Mouse (Mus musculus) small intestine, adult 2 months (tissue): Measurements from ENCODE around the gene Kat6b. TPM values are rescaled to one million over a fixed set of nuclear protein-coding genes. Genes with fewer than 3 reads are reported as not detected.

ENCODE experiments used
- H3K27ac ChIP-seq: fragments of 200-500 bp; 2 replicates; pipeline ENCODE4 v1.5.1; 2012; ENCODE audit warnings: low read depth, low read length, control low read depth, inconsistent platforms; ENCODE audit not compliant: insufficient read depth
- H3K27me3 ChIP-seq: fragments of 200-500 bp; 2 replicates; pipeline ENCODE4 v1.6.1; 2012; ENCODE audit warnings: mild to moderate bottlenecking, moderate library complexity, low read length, inconsistent platforms; ENCODE audit not compliant: control insufficient read depth, insufficient read depth
- H3K36me3 ChIP-seq: fragments of 200-500 bp; 2 replicates; pipeline ENCODE4 v1.6.1; 2012; ENCODE audit warnings: mild to moderate bottlenecking, low read length, control low read depth, inconsistent platforms; ENCODE audit not compliant: control insufficient read depth, insufficient read depth
- H3K4me1 ChIP-seq: fragments of 200-500 bp; 2 replicates; pipeline ENCODE4 v1.6.1; 2012; ENCODE audit warnings: low read length, inconsistent platforms, mixed read lengths; ENCODE audit not compliant: control insufficient read depth, insufficient read depth, insufficient read length
- H3K4me3 ChIP-seq: fragments of 200-500 bp; 2 replicates; pipeline ENCODE4 v1.5.1; 2012; ENCODE audit warnings: low read depth, mild to moderate bottlenecking, control low read depth, inconsistent platforms, low read length, moderate library complexity
- CTCF ChIP-seq: fragments of 200-500 bp; IDR thresholded peaks from 2 replicates; pipeline ENCODE4 v1.5.1; 2012; ENCODE audit warnings: low read depth, mild to moderate bottlenecking, control low read depth, inconsistent platforms, low read length, moderate library complexity, mixed read lengths; ENCODE audit not compliant: insufficient replicate concordance, insufficient read length; ENCODE audit errors: extremely low read depth
- POLR2A ChIP-seq: fragments of 200-500 bp; IDR thresholded peaks from 2 replicates; pipeline ENCODE4 v1.6.1; 2012; ENCODE audit warnings: low read depth, mild to moderate bottlenecking, control low read depth, inconsistent platforms, low read length, moderate library complexity
- WGBS: fragments of 180-500 bp; shearing (Covaris S2); methylation state at CpG from one replicate; pipeline ENCODE4 v1.1.7; 2018; 5-methylcytosine and 5-hydroxymethylcytosine counted together
- polyA plus RNA-seq: library from polyadenylated mRNA; depleted of rRNA; stranded (reverse); fragments of >200 nt; gene quantifications from 2 replicates; pipeline ENCODE4 v1.2.3, GENCODE M21; 2012

Gene Kat6b
- polyA plus RNA-seq, 1 experiment: 8.3 TPM

DNA sequence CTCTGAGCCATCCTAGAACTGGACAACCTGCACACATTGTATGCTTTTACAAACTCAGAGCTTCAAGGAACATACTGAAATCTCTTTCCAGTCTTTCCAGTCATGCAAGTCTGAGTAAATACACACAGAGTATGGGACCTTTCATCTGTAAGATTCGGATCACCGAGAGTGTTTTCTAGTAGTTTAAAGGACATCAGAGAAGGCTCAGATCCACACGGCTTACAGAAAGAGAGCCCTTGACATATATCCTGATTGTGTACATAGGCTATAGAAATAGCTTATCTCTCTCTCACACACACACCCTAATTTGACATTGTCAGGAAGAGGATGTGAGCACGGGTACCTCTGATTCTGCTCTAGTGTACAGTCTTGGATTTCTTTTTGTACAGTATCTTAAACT, 121.7 kb downstream of the Kat6b start:
- Histone ChIP-seq H3K36me3 (no peaks in the 10 kb centered on the region), H3K27me3 (no peaks in the 10 kb centered on the region), H3K27ac (no peak overlapping the region), H3K4me1 (peaks cover 24% of the 10 kb centered on the region), H3K4me3 (no peak overlapping the region)
- TF ChIP-seq CTCF (no peak), POLR2A (no peak)
- WGBS: 39% methylated on average over 4 of the region's 4 CpGs

DNA sequence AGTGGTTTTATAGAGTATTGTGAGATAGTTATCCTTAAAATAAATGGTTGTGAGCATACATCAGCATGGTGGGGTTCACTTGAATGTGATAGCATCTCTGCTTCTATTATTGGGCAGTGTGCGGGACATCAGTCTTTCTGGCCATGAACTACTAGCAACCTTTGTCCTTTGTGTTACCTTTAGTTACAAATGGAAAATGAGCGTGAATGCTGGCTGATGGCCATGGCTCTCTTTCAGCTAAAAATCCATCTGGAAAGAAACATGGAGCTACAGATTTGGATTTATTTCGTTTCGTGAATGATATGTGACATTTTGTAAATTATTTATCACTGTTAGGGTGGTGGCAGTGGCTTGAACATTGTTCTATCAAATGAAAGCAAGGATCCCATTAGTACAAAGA, 126.5 kb downstream of the Kat6b start:
- 62% methylated on average over 4 of the region's 4 CpGs for WGBS
- Histone ChIP-seq H3K36me3 (peaks cover 2% of the 10 kb centered on the region; the same call in 1 of the 2 replicates), H3K4me1 (no peaks in the 10 kb centered on the region), H3K27me3 (no peaks in the 10 kb centered on the region), H3K4me3 (no peak overlapping the region), H3K27ac (no peak overlapping the region)
- TF ChIP-seq CTCF (no peak), POLR2A (no peak)

DNA sequence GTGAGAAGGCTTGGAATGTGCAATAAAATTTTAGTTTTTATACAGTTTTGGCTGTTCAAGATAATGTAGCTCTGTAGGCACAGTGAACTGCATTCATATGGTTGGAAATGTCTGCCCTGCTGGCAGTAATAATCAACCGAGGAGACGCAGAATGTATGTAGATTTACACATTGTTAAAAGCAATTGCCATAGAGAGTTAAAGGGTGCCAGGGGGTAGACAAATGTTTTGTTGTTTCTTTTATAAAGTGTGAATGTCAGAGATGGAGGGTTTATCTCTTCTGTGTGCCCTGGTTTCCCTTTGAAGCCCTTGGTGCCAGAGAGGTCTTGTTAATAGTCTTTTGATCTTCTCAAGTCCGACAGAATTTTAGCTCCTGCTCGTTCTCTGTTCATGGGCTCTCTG, 127.7 kb downstream of the Kat6b start:
- 67% methylated on average over 4 of the region's 4 CpGs for WGBS
- Histone ChIP-seq H3K27ac (no peak overlapping the region), H3K4me1 (no peaks in the 10 kb centered on the region), H3K4me3 (no peak overlapping the region), H3K36me3 (peaks cover 2% of the 10 kb centered on the region; the same call in 1 of the 2 replicates), H3K27me3 (no peaks in the 10 kb centered on the region)
- TF ChIP-seq POLR2A: no peak
- TF ChIP-seq CTCF: no peak

DNA sequence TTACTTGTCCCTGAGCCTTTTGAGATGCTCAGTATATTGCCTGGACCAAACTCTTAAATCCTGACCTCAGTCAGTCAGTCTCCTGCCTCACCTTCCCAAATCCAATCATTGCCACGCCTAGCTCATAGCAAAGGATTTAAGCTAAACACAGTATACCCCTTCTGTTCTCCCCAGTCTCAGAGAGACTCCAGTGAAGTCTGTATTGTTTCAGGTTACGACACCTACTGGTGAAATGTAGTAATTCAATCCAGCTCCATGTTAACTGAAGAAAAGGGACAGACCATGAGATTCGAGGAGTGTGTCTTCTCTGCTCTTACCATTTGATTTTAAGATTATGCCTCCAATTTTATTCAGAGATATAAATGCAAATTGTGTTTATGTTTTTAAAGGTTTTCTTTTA, 129.0 kb downstream of the Kat6b start:
- Histone ChIP-seq H3K4me1 (no peaks in the 10 kb centered on the region), H3K4me3 (no peak overlapping the region), H3K27ac (no peak overlapping the region), H3K27me3 (no peaks in the 10 kb centered on the region), H3K36me3 (peaks cover 2% of the 10 kb centered on the region; the same call in 1 of the 2 replicates)
- no peak for TF ChIP-seq POLR2A
- TF ChIP-seq CTCF: no peak
- 18% methylated on average over 3 of the region's 3 CpGs for WGBS

DNA sequence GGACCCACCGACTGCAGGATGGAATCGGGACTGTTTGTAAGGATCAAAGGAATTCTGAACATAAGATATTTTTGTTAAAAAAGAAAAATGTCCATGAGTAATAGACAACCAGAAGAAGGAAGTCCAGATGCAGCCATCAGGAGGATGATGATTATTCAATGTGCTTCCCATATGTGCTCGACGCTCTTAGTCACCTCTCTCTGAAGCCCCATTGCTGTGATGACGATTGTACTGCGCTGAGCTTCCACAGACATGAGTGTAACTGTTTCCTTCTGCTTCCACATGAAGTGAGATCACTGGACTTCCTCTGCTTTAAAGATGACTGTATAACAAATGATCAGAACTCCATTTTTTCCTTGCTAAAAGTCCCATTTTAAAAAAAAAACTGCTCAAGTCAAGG, 131.8 kb downstream of the Kat6b start:
- Histone ChIP-seq H3K4me3 (no peak overlapping the region), H3K27me3 (no peaks in the 10 kb centered on the region), H3K36me3 (peaks cover 2% of the 10 kb centered on the region; the same call in 1 of the 2 replicates), H3K27ac (no peak overlapping the region), H3K4me1 (no peaks in the 10 kb centered on the region)
- 90% methylated on average over 6 of the region's 6 CpGs for WGBS
- TF ChIP-seq CTCF (no peak), POLR2A (no peak)

DNA sequence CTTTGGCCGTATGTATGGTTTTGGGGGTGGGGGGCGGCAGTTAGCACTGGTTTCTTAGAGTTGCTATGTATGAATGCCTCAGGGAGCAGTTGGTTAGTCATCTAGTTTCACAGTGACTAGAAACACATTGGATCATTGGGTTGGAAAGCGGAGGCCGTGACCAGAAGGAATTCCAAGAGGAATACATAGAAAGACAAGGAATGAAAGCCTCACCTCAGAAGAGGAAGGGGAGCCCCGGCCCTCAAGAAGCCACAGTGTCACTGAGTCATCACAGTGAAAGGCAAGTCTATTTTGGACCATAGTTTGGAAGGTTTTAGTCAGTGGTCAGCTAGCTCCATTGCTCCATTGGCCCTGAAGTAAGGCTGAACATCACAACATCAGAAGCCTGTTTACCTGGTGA, 132.9 kb downstream of the Kat6b start:
- H3K4me1 ChIP-seq: no peaks in the 10 kb centered on the region
- WGBS: 94% methylated on average over 5 of the region's 5 CpGs

DNA sequence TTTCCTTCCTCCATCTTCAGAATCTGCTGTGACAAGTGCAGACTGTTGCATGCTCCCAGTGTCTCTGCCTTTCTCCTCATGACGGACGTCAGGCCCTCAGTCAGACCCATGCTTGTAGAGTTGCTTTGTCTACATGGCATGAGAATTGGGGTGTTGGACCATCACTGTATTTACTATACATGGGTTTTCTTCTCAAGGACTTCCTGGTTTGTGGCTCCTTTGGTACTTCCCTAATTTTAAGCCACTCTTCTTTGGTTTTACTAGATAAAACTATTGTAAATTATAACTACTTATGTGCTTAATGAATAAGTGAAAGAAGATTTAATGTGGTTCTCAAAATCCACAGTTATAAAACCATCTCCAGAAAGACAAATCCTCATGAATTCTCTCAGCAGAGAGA, 134.6 kb downstream of the Kat6b start:
- H3K27ac ChIP-seq: no peak overlapping the region
- no peak for TF ChIP-seq CTCF
- no peak for TF ChIP-seq POLR2A
- 83% methylated on average over 2 of the region's 2 CpGs for WGBS
- H3K27me3 ChIP-seq: no peaks in the 10 kb centered on the region
- H3K4me3 ChIP-seq: no peak overlapping the region
- H3K36me3 ChIP-seq: peaks cover 7% of the 10 kb centered on the region
- H3K4me1 ChIP-seq: no peaks in the 10 kb centered on the region

More for the DNA sequence above, 132.9 kb downstream of the Kat6b start:
- no peak overlapping the region for H3K4me3 ChIP-seq
- no peaks in the 10 kb centered on the region for H3K27me3 ChIP-seq
- TF ChIP-seq CTCF (no peak), POLR2A (no peak)
- peaks cover 2% of the 10 kb centered on the region; the same call in 1 of the 2 replicates for H3K36me3 ChIP-seq
- no peak overlapping the region for H3K27ac ChIP-seq
